Mouse (Mus musculus): ENCODE results near the gene Mndal.
"Not testable (repeated sequence)": the region's sequence is repeated elsewhere in the genome, so short reads cannot be mapped to it uniquely, and the experiment has no call there.

DNA sequence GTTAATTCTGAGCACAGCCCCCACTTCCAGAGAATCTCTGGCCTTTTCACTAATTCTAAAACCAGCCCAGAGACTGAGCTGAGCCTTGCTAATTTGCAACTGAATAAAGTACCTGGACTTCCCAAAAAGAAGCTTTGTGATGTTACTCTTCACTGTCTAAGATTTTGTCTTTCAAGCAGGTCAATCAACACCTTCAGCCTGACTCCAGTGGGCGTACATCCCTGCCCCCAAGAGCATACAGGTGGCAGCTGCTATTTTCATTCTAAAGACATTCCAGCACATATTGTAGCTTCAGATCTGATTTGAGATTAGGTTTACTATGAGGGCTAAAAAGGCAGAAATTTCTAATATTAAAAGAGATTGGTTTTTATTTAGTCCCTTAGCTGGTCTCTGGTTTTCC lies 73.7 kb downstream of the Mndal start:
- TF ChIP-seq CTCF, EP300 (IDR thresholded peaks at IDR 0.05; ENCODE audit: low read depth): not testable (repeated sequence)

Data from liver, postnatal 0 days (tissue).